Comparison of ENCODE assay signal across 16 mouse cellular contexts in the genomic region with DNA sequence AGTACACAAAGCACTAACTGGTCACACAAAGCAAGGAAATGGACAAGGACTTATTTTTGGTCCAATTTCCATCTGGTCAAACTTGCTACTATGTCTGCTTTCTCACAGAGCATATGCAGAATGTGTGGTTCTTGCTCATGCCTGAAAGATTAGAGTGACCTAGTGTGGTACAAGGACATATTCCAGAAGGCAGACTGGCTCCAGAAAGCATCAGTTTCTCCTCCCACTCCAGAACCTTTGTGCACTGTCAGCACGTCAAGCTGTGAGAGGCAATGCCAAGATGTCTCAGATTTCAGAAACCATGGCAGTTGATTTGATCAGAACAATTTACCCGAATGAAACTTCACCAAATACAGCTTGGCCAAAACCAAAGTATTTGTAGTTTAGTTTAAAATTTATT. TPM values are rescaled to one million over a fixed set of nuclear protein-coding genes. Genes with fewer than 3 reads are reported as not detected.
DNase-seq lines count a peak whose midpoint lies in the region; ATAC-seq and TF ChIP-seq lines count a peak whose summit lies in the region.
"Had no signal": no experiment of that assay in that cellular context is flagged by ENCODE, and none has a peak within 500 bp of the region (broad histone marks: within the 10 kb centered on the region; RNA-seq: fewer than 3 reads in every experiment).

No protein-coding gene starts in this region.

- H3K4me3 ChIP-seq in heart, adult 2 months, result no peak overlapping the region
- H3K4me3 ChIP-seq in lung, embryonic 14.5 days (ENCODE audit: low read depth, low read length), result no peak overlapping the region
- H3K4me3 ChIP-seq: erythroblast, embryonic 14.5 days; hindbrain, embryonic 15.5 days; liver, embryonic 13.5 days had no signal

- no peak for TF ChIP-seq EP300 in heart, adult 2 months (IDR thresholded peaks at IDR 0.05; ENCODE audit: insufficient read depth, low read depth, low read length)

- ATAC-seq in lung, embryonic 14.5 days (ENCODE audit: insufficient read depth), result peak; percentile 27; the same call in 1 of the 2 replicates
- ATAC-seq in erythroid progenitor cell, adult 5-6 weeks (replicated peaks; ENCODE audit: low FRiP score, poor library complexity, severe bottlenecking), result no peak
- ATAC-seq: forebrain, embryonic 16.5 days; midbrain, embryonic 16.5 days had no signal

- intact Hi-C loops in heart, adult 2 months (cut with DNase I), result loop anchor here (2.0 to 5.0 kb wide), 2 partner anchors 15 to 38 kb away; a partner anchor contains a TSS
- intact Hi-C loops in heart, postnatal 25 days (cut with DNase I), result loop anchor here (1.0 kb wide), 1 partner anchor 18 kb away; no protein-coding TSS in a partner anchor
- intact Hi-C loops in heart, postnatal 10 days (cut with DNase I), result loop anchor here (5.0 kb wide), 1 partner anchor 38 kb away; a partner anchor contains a TSS

- no peak overlapping the region for H3K4me2 ChIP-seq in lung, embryonic 14.5 days
- H3K4me2 ChIP-seq: hindbrain, embryonic 15.5 days; liver, embryonic 13.5 days had no signal

- peaks cover 2% of the 10 kb centered on the region for H3K36me3 ChIP-seq in heart, adult 2 months (ENCODE audit: control insufficient read depth, insufficient read depth, low read length)
- no peaks in the 10 kb centered on the region for H3K36me3 ChIP-seq in lung, embryonic 14.5 days (ENCODE audit: insufficient read depth)
- H3K36me3 ChIP-seq: G1E; hindbrain, embryonic 15.5 days; liver, embryonic 13.5 days had no signal

- TF ChIP-seq CTCF in heart, adult 2 months (IDR thresholded peaks at IDR 0.05), result no peak
- no peak for TF ChIP-seq CTCF in lung, embryonic 14.5 days (IDR thresholded peaks at IDR 0.05; ENCODE audit: low read depth)

- 44% methylated on average over 2 of the region's 2 CpGs for WGBS in heart, adult 2 months
- 34% methylated on average over 2 of the region's 2 CpGs for WGBS in lung, embryonic 14.5 days

- H3K27ac ChIP-seq in heart, adult 2 months, result peak overlapping the region; percentile 69
- no peak overlapping the region for H3K27ac ChIP-seq in lung, embryonic 14.5 days (ENCODE audit: low read depth)
- H3K27ac ChIP-seq: hindbrain, embryonic 15.5 days; liver, embryonic 13.5 days had no signal

- TF ChIP-seq POLR2A in heart, adult 2 months (IDR thresholded peaks at IDR 0.05; ENCODE audit: insufficient read depth, low read depth, low read length), result no peak

- H3K9ac ChIP-seq in heart, adult 2 months (ENCODE audit: low read depth, low read length), result no peak overlapping the region
- H3K9ac ChIP-seq in lung, embryonic 14.5 days, result no peak overlapping the region
- H3K9ac ChIP-seq: hindbrain, embryonic 15.5 days; liver, embryonic 13.5 days had no signal

- no peaks in the 10 kb centered on the region for H3K9me3 ChIP-seq in lung, embryonic 14.5 days (ENCODE audit: low read depth, low read length)
- H3K9me3 ChIP-seq: G1E; hindbrain, embryonic 15.5 days; liver, embryonic 13.5 days had no signal

- no peaks in the 10 kb centered on the region for H3K79me2 ChIP-seq in heart, adult 2 months (replicated peaks; ENCODE audit: control insufficient read depth, insufficient read depth, low read length)

- H3K4me1 ChIP-seq in heart, adult 2 months (ENCODE audit: control insufficient read depth, insufficient read depth, low read length), result peaks cover 7% of the 10 kb centered on the region
- H3K4me1 ChIP-seq in lung, embryonic 14.5 days (ENCODE audit: insufficient read depth), result peaks cover 4% of the 10 kb centered on the region; the same call in 1 of the 2 replicates
- H3K4me1 ChIP-seq: hindbrain, embryonic 15.5 days had no signal

- DNase-seq in heart, adult 2 months, result no peak
- DNase-seq in heart, postnatal 25 days (ENCODE audit: low spot score), result no peak
- DNase-seq in lung, embryonic 14.5 days, result no peak
- no peak for DNase-seq in lung, postnatal 14 days
- DNase-seq in adipocyte (ENCODE audit: low spot score), result peak; percentile 79
- peak; percentile 32 to 35 for DNase-seq in heart, postnatal 10 days
- DNase-seq: cerebellum, adult 8-10 months; kidney, adult 9 months; liver, embryonic 13.5 days; thymus, postnatal 4 days had no signal

- H3K27me3 ChIP-seq in heart, adult 2 months (ENCODE audit: control insufficient read depth, insufficient read depth, low read length), result no peaks in the 10 kb centered on the region
- no peaks in the 10 kb centered on the region for H3K27me3 ChIP-seq in lung, embryonic 14.5 days (ENCODE audit: insufficient read depth, low read length)
- H3K27me3 ChIP-seq: hindbrain, embryonic 15.5 days; liver, embryonic 13.5 days had no signal

RNA-seq across cellular contexts. Expression of a gene that starts 37.4 kb away (rescaled TPM):
- 10 to 100 TPM; 31.0 to 40.4 TPM for total RNA-seq in heart, adult 2 months (2021)
- polyA plus RNA-seq in heart, adult 2 months (2012; rRNA removed), result 27.0 and 30.1 TPM in 2 replicates
- 10 to 100 TPM; 33.6 to 37.4 TPM for total RNA-seq in heart, postnatal 25 days (2021)
- 5.6 and 8.3 TPM in 2 replicates for polyA plus RNA-seq in lung, embryonic 14.5 days (2014; fragmentation: Nextera tagmentation; extraction: Ambion mirVana)
- total RNA-seq in heart, postnatal 10 days (2021), result 10 to 100 TPM; 33.1 to 36.1 TPM
- total RNA-seq in erythroid progenitor cell, adult 5-6 weeks (2015; ENCODE audit: low replicate concordance), result 6.1 and 16.3 TPM in 2 replicates
- 14.8 and 16.7 TPM in 2 replicates for total RNA-seq in erythroid progenitor cell, adult 5-6 weeks (2017; ENCODE audit: low replicate concordance)

Comparison
In these comparisons a context has a peak if more than half of its experiments do, and no peak if none do; other contexts are left out.
1. DNase-seq: peak in adipocyte (single experiment) and heart, postnatal 10 days (2 of 2); none in heart, adult 2 months (0 of 2), heart, postnatal 25 days (single experiment), lung, embryonic 14.5 days (single experiment) and lung, postnatal 14 days (single experiment).